Mouse (Mus musculus) hindbrain, embryonic 13.5 days (tissue): ENCODE results near the gene Lrch1. TPM values are rescaled to one million over a fixed set of nuclear protein-coding genes. Genes with fewer than 3 reads are reported as not detected.

Source experiments
- ATAC-seq: fragments of 200-750 bp; cut with Nextera tagmentation; 2 replicates; pipeline ENCODE4 v1.8.0; 2017; ENCODE audit warnings: moderate TSS enrichment; ENCODE audit not compliant: low FRiP score
- H3K27ac ChIP-seq: fragments of 300-500 bp; sonication (generic); 2 replicates; pipeline ENCODE4 v1.5.1; 2015; ENCODE audit warnings: inconsistent platforms, mild to moderate bottlenecking, moderate library complexity
- H3K27me3 ChIP-seq: fragments of 300-500 bp; sonication (generic); 2 replicates; pipeline ENCODE4 v1.6.1; 2015; ENCODE audit warnings: mild to moderate bottlenecking, inconsistent platforms
- H3K36me3 ChIP-seq: fragments of 300-500 bp; sonication (generic); 2 replicates; pipeline ENCODE4 v1.6.1; 2015; ENCODE audit warnings: mild to moderate bottlenecking, inconsistent platforms
- H3K4me1 ChIP-seq: fragments of 300-500 bp; sonication (generic); replicated peaks from 2 replicates; pipeline ENCODE4 v1.6.1; 2015; ENCODE audit warnings: inconsistent platforms
- H3K4me2 ChIP-seq: fragments of 300-500 bp; sonication (generic); 2 replicates; pipeline ENCODE4 v1.6.1; 2015; ENCODE audit warnings: inconsistent platforms, mild to moderate bottlenecking, moderate library complexity
- H3K4me3 ChIP-seq: fragments of 300-500 bp; sonication (generic); 2 replicates; pipeline ENCODE4 v1.5.1; 2015; ENCODE audit warnings: mild to moderate bottlenecking, inconsistent platforms
- H3K9ac ChIP-seq: fragments of 300-500 bp; sonication (generic); 2 replicates; pipeline ENCODE4 v1.6.1; 2015; ENCODE audit warnings: mild to moderate bottlenecking, inconsistent platforms
- H3K9me3 ChIP-seq: fragments of 300-500 bp; sonication (generic); 2 replicates; pipeline ENCODE4 v1.6.1; 2016; ENCODE audit warnings: inconsistent platforms
- WGBS: fragments of 180-500 bp; shearing (Covaris S2); methylation state at CpG from one replicate; pipeline ENCODE4 v1.1.7; 2015; 5-methylcytosine and 5-hydroxymethylcytosine counted together
- polyA plus RNA-seq: library from polyadenylated mRNA; unstranded; fragments of >200 nt; fragmentation: Nextera tagmentation; extraction: Ambion mirVana; gene quantifications from 2 replicates; pipeline ENCODE4 v1.2.1, GENCODE M21; 2015

Lrch1 gene
- polyA plus RNA-seq, 1 experiment from 2014 or later = 13.2 TPM

DNA sequence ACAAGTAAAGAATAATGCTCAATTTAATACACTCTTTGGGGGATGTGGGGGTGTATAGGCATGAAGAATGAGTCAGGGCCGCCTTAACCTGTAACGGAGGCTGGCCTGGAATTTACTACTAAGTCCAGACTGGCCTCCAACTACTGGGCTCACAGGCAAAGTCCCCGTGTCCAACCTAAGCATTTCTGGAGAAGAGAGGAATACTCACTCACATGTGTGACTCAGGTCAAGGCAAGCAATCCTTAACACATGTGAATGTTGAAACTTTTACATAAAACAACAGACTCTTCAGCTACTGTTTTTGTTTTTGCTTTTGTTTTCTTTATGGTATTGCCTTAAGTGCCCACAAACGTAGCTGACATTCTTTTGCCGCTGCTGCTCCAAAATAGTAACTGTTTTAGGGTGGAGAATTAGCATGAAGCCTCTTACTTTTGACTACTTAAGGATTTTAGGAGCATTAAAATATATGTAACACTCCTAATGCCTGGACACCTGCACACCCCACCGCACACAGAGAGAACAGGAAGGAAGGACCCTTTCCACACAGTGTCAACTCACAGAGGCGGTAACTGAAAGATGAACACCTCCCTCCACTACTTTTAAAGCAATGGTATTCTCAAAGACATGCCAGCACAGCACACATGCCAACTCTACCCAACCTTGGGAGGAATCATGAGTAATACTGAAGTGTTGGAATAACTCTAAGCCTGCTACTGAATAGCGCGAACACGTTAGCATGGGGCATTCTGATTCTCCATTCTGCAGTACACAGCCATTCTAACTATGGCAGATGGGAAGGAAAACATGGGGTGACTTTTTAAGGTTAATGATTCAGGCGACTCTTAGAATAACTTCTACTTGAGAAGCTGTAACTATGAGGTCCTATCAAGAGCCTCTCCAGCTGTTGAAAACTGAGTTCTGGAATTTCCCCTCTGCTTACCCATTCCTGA lies 2.1 kb downstream of the Lrch1 start:
- ATAC-seq = no peak
- Histone ChIP-seq H3K36me3 (no peaks in the 10 kb centered on the region), H3K27me3 (no peaks in the 10 kb centered on the region), H3K4me3 (peak overlapping the region; percentile 89), H3K4me1 (peaks cover 30% of the 10 kb centered on the region), H3K27ac (no peak overlapping the region), H3K9me3 (no peaks in the 10 kb centered on the region), H3K4me2 (peak overlapping the region; percentile 85), H3K9ac (peak overlapping the region; percentile 91; the same call in 1 of the 2 replicates)
- 84% methylated on average over 11 of the region's 11 CpGs for WGBS

DNA sequence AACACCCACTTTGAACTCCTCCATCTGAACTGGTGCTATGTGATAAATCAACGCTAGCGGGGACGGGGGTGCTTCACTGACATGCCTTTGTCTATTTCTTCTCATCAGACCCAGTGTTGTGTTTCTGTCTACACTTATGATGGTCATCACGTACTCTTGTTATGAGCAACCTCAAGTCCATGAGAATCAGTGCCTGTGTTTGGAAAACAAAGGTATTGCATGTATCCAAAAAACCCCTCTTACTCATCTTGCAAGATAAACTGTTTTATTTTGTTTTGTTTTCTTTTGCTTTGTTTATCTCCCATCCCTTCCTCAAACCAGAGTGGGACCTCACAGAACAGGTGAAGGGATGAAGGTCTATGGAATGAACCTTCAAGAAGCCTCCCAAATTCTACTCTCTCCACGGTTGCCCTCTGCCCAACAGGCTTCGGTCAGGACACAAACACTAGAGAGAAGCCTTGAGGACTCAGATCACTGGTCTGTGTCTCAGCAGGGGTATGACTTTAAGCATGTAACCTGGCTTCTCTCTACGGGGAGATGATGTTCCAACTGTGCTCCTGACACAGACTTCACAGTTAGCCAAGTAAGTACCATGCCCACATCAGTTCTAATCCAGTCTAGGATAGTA lies 3.4 kb downstream of the Lrch1 start:
- Histone ChIP-seq H3K9me3 (no peaks in the 10 kb centered on the region), H3K4me3 (no peak overlapping the region), H3K4me2 (no peak overlapping the region), H3K27ac (no peak overlapping the region), H3K4me1 (peaks cover 30% of the 10 kb centered on the region), H3K9ac (no peak overlapping the region), H3K36me3 (no peaks in the 10 kb centered on the region), H3K27me3 (no peaks in the 10 kb centered on the region)
- WGBS = 91% methylated on average over 7 of the region's 7 CpGs
- no peak for ATAC-seq

DNA sequence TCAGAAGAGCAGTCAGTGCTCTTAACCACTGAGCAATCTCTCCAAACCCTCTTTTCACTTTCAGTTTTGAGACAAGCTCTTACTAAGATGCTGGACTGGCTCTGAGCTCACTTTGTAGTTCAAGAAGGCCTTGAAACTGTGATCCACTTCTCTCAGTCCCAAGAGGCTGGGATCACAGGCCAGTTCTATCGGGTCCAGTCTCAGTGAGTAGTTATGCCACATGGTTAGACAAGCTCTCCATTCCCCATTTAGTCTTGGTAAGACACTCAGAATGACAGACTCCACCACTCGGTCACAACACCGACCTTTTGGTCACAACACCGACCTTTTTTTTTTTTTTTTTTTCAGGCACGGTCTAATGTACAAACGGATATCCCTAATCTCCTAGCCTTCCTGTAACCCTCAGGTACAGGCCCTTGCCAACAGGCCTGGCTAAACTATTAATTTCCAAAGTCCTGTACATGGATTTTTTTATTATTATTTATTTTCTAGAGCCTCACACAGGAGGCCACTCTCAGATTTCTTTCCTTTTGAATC lies 4.0 kb downstream of the Lrch1 start:
- no peak overlapping the region for H3K27ac ChIP-seq
- no peak overlapping the region for H3K4me3 ChIP-seq
- H3K9ac ChIP-seq = no peak overlapping the region
- H3K4me2 ChIP-seq = no peak overlapping the region
- H3K27me3 ChIP-seq = no peaks in the 10 kb centered on the region
- H3K9me3 ChIP-seq = no peaks in the 10 kb centered on the region
- ATAC-seq = no peak
- WGBS = 94% methylated on average over 6 of the region's 6 CpGs
- peaks cover 30% of the 10 kb centered on the region for H3K4me1 ChIP-seq
- no peaks in the 10 kb centered on the region for H3K36me3 ChIP-seq

DNA sequence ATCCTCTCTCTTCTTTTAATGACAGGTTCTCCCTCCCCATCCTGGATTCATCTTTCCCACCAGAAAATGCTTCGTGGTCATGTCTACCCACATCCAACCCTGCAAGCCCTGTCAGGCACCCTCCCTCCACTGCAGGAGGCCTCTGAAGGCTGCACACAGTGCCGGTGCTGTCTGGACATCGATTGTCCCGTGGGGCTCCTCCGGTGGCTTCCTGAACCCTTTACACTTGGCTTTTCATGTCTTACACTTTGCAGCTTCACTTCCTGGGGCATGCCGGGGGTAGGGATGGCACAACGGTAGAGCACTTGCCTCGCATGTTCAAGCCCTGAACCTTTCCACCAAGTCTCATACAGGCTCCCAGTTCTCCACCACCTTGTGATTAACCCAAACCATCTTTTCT lies 4.7 kb downstream of the Lrch1 start:
- no peaks in the 10 kb centered on the region for H3K36me3 ChIP-seq
- H3K9me3 ChIP-seq = no peaks in the 10 kb centered on the region
- H3K4me3 ChIP-seq = no peak overlapping the region
- H3K4me1 ChIP-seq = peaks cover 24% of the 10 kb centered on the region
- H3K4me2 ChIP-seq = no peak overlapping the region
- WGBS = 89% methylated on average over 8 of the region's 8 CpGs
- no peak overlapping the region for H3K27ac ChIP-seq
- no peak overlapping the region for H3K9ac ChIP-seq
- no peaks in the 10 kb centered on the region for H3K27me3 ChIP-seq
- no peak for ATAC-seq

DNA sequence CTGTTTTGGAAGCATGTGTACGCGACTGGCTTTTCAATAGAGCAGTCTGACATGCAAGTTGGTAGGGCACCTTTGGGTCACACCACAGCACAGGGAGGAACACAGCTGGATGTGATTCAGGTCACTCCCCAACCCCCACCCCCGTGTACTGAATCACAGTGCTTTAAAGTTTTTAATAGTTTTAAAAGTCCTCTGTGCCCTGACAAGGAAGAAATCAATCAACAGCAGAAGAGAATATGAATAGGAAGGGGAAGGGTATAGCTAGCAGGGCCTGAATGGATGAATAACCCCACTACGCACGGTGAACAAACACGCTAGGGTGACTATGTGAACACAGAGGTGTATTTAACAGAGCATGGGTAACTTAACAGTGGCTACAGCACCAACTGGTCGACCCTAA lies 6.1 kb downstream of the Lrch1 start:
- H3K9me3 ChIP-seq = no peaks in the 10 kb centered on the region
- peaks cover 22% of the 10 kb centered on the region for H3K4me1 ChIP-seq
- H3K36me3 ChIP-seq = no peaks in the 10 kb centered on the region
- H3K9ac ChIP-seq = no peak overlapping the region
- 81% methylated on average over 7 of the region's 7 CpGs for WGBS
- no peaks in the 10 kb centered on the region for H3K27me3 ChIP-seq
- no peak for ATAC-seq
- H3K4me3 ChIP-seq = no peak overlapping the region
- H3K4me2 ChIP-seq = no peak overlapping the region
- no peak overlapping the region for H3K27ac ChIP-seq

DNA sequence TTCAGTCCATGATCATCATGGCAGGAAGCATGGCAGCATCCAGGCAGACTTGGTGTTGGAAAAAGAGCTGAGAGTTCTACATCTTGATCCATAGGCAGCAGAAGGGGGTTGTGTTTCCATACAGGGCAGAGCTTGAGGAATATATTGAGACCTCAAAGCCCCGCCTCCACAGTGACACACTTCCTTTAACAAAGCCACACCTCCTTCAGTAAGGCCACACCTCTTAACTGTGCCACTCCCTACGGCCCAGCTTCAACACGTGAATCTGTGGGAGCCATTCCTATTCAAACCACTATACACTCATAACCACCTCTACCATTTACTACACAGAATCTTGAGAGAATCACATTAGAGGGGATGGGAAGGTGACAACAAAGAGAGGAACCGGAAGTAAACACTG lies 6.9 kb downstream of the Lrch1 start:
- 85% methylated on average over 4 of the region's 4 CpGs for WGBS
- ATAC-seq = no peak

DNA sequence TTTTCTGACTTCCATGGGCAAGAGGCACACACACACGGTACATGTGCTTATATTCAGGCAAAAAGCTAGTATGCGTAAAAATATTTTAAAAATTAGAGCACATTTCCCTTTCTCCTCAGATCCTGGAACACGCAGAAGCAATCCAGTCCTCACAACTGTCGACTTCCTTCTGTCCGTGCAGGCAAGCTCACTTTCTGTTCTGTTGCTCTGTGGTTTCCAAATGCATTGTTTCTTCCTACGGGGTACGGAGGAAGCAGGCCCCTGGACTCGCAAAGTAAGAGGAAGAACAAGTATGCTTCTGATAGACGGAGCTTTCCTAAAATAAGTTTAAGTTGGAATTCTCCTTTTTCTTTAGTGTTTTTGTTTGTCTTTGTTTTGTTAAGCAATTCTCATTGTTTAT lies 8.3 kb downstream of the Lrch1 start:
- WGBS = 77% methylated on average over 9 of the region's 9 CpGs
- ATAC-seq = no peak
- H3K4me1 ChIP-seq = peaks cover 1% of the 10 kb centered on the region; the same call in 1 of the 2 replicates

More for the DNA sequence above, 6.9 kb downstream of the Lrch1 start:
- Histone ChIP-seq H3K27me3 (no peaks in the 10 kb centered on the region), H3K4me2 (no peak overlapping the region), H3K27ac (no peak overlapping the region), H3K9ac (no peak overlapping the region), H3K36me3 (no peaks in the 10 kb centered on the region), H3K9me3 (no peaks in the 10 kb centered on the region; the same call in 1 of the 2 replicates), H3K4me1 (peaks cover 15% of the 10 kb centered on the region), H3K4me3 (no peak overlapping the region)

DNA sequence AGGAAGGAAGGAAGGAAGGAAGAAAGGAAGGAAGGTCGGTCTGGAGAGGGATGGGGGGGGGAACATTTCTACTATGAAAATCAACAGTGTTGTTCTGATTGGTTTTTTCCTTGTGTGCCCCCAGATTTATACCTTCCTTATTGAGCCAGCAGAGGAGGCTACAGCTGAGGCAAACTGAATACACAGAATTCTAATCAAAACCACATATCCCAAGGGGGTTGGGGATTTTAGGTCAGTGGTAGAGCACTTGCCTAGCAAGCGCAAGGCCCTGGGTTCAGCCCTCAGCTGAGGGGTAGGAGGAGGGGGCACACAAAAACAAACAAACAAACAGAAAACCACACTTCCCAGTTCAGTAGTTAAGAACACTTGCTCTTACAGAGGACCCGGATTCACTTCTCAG lies 8.8 kb downstream of the Lrch1 start:
- Histone ChIP-seq H3K36me3 (no peaks in the 10 kb centered on the region), H3K27ac (no peak overlapping the region), H3K4me3 (no peak overlapping the region), H3K9ac (no peak overlapping the region), H3K4me2 (no peak overlapping the region), H3K27me3 (no peaks in the 10 kb centered on the region), H3K9me3 (no peaks in the 10 kb centered on the region; the same call in 1 of the 2 replicates), H3K4me1 (no peaks in the 10 kb centered on the region)
- 83% methylated on average over 3 of the region's 3 CpGs for WGBS
- no peak for ATAC-seq

More for the DNA sequence above, 8.3 kb downstream of the Lrch1 start:
- Histone ChIP-seq H3K36me3 (no peaks in the 10 kb centered on the region), H3K4me2 (no peak overlapping the region), H3K27me3 (no peaks in the 10 kb centered on the region), H3K27ac (no peak overlapping the region), H3K4me3 (no peak overlapping the region), H3K9me3 (no peaks in the 10 kb centered on the region; the same call in 1 of the 2 replicates), H3K9ac (no peak overlapping the region)

DNA sequence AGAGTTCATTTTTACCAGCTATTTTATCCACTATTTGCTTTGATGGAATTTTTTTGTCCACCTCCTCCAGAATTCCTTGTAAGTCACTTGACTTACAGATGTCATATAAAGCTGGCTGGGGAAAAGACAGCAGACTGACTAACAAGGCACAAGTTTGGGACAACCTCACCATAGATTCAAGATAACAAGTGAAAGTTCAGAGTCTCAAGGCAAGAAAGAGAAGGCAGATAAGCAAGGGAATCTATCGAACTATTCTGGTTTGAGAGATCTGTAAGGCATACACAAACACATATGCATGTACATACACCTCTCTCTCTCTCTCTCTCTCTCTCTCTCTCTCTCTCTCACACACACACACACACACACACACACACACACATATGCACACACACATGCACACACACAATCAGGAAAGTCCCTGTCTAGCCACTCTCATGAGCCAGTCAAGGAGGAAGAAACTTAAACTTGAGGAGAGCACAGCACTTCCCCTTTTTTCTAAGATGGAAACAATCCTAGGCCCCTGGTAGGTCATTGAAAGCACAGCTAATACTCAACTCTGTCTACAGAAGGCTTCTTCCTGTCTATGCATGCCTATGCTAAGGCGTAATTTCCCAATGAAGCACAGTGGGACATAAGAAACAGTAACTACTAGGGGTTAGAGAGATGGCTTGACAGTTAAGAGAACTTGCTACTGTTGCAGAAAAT lies 11.0 kb downstream of the Lrch1 start:
- no peaks in the 10 kb centered on the region for H3K36me3 ChIP-seq
- WGBS = 100% methylated on average over 2 of the region's 2 CpGs
- H3K27ac ChIP-seq = no peak overlapping the region
- ATAC-seq = no peak
- H3K9me3 ChIP-seq = no peaks in the 10 kb centered on the region; the same call in 1 of the 2 replicates
- H3K27me3 ChIP-seq = no peaks in the 10 kb centered on the region
- no peak overlapping the region for H3K9ac ChIP-seq
- H3K4me2 ChIP-seq = no peak overlapping the region
- no peaks in the 10 kb centered on the region for H3K4me1 ChIP-seq
- no peak overlapping the region for H3K4me3 ChIP-seq

DNA sequence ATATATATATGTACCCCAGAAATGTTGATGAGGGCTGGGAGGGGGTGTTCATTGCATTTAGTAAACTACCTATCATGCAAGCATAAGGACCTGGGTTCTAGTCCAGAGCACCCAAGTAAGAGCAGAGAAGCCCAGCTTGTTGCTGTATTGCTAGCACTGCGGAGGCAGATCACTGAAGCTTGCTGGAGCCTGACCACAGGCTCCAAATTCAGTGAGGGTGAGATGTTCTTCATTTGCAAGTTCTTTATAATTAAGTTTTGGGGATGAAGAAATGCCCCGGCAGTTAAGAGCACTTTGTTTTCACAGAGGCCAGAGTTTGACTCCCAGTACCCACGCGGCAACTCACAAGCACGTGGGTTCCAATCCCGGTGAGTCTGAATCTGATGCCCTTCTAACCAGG lies 12.6 kb downstream of the Lrch1 start:
- WGBS = 97% methylated on average over 6 of the region's 6 CpGs
- H3K27ac ChIP-seq = no peak overlapping the region
- no peak overlapping the region for H3K4me2 ChIP-seq
- no peak overlapping the region for H3K4me3 ChIP-seq
- no peak overlapping the region for H3K9ac ChIP-seq
- ATAC-seq = no peak
- H3K4me1 ChIP-seq = no peaks in the 10 kb centered on the region
- H3K9me3 ChIP-seq = no peaks in the 10 kb centered on the region; the same call in 1 of the 2 replicates
- H3K27me3 ChIP-seq = no peaks in the 10 kb centered on the region
- H3K36me3 ChIP-seq = no peaks in the 10 kb centered on the region

DNA sequence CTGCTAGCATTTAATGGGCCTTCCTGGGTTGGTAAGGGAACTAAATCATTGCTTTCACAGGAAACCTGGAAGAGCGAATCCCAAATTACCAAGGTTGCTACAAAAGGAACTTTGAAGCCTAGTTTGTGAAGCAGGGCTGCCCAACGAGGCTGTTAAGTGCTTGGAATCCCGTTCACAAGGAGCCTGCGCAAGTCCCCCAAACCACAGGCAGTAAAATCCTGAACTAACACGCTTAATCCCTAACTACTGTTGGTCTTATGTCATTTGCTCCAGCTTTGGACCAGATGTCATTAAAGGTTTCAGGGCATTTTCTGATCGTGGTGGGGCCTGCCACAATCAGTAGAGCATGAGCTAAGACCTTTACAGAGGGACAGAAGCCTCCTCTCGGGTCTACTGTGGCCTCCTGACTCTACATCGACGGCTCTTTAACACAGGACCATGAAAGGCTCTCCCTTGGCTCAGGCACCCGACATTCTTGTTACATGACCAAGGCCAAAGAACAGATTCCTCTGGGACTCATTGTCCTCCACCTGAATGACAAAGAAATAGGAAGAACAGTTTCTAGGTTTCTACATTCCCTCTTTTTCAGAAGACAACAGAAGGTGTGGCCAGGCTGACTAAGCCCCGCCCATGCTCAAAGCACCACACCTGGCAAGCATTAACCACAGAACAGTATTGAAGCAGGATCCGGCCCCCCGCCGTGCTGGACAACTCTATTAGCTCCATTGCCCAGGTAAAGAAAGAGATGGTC lies 13.5 kb downstream of the Lrch1 start:
- Histone ChIP-seq H3K27ac (no peak overlapping the region), H3K9me3 (no peaks in the 10 kb centered on the region; the same call in 1 of the 2 replicates), H3K27me3 (no peaks in the 10 kb centered on the region), H3K4me3 (no peak overlapping the region), H3K4me2 (no peak overlapping the region), H3K9ac (no peak overlapping the region), H3K4me1 (no peaks in the 10 kb centered on the region), H3K36me3 (no peaks in the 10 kb centered on the region)
- no peak for ATAC-seq
- 91% methylated on average over 14 of the region's 14 CpGs for WGBS
